Mouse (Mus musculus) cerebellum, adult 2 months (tissue): ENCODE results near the gene Ccdc88c.

Experiments used
- CTCF ChIP-seq: fragments of 200-500 bp; IDR thresholded peaks from 2 replicates; pipeline ENCODE4 v1.5.1; 2011; ENCODE audit warnings: low read depth, mild to moderate bottlenecking, control low read depth, low read length, moderate library complexity, borderline replicate concordance; ENCODE audit not compliant: insufficient read depth
- POLR2A ChIP-seq: fragments of 200-500 bp; IDR thresholded peaks from 2 replicates; pipeline ENCODE4 v1.6.1; 2011; ENCODE audit warnings: low read length, control low read depth, borderline replicate concordance; ENCODE audit not compliant: insufficient read depth

DNA sequence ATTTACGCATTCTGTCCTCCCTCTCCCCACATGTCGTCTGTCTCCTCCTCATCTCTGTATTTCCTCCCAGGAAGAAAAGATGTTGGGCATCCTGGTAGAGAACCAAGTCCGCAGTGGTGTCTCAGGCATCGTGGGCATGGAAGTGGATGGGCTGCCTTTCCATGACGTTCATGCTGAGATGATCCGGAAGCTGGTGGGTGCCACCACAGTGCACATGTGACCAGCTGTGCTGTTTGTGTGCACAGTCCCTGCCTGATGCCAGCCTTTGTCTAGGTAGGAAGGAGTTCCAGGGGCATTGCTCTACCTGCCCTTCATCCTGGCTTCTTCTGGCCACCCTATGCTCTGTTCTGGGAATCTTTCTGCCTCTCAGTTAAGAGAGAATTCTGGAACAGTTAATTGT is 157.6 kb downstream of the Ccdc88c start:
- TF ChIP-seq POLR2A (no peak), CTCF (no peak)
